Mouse (Mus musculus): ENCODE measurements at regions not wholly inside any gene's neighbourhood (a gene's known extent, or its start where the extent isn't known, plus 50 kb on each side); places are given as distances from the start of the nearest gene placed in this dataset.

DNA sequence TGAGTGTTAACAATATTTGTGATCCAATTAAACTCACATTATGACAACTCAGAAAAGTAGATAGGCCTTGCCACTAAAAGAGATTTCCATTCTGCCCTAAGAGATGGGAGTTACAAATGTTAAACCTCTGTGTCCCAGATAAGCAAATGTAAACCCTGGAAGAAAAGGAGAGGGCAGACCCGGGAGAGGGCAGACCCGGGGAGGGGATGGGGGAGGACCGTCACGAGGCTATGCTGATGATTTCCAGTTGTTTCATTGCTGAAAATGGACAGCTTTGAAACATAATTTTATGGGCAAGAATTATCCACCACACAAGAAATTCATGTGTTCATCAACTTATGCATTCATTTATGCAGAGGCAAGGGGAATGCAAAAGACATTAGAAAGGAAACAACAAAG, 159.7 kb upstream of the Cited2 start:
- no peak for DNase-seq (ENCODE audit: extremely low read depth, insufficient read length, low spot score)

- DNase-seq (ENCODE audit: extremely low read depth, insufficient read length, low spot score), result no peak
Observed at GRCm38 (mm10) chr10:17564895-17565620, 158.0 kb upstream of the Cited2 start.

GRCm38 (mm10) chr10:17566975-17567374, 156.0 kb upstream of the Cited2 start:
- no peak for DNase-seq (ENCODE audit: extremely low read depth, insufficient read length, low spot score)

DNA sequence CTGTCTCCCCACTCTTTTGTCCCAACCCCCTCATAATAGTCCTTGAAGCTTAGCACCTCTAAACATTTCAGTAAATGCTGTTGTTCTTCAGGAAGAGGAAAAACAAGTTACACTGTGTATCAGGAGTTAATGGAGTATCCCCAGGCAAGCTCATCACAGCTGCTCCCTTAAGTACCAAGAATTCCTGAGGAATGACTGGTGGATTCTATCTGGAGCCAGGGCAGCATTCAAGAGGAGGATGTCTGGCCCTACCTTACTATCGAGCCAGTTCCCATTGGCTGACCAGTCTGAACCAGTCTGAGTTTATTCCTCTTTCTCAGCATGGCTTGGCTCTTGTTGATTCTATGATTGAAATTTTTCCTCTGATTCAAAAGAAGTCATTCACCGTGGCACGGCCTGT, 155.4 kb upstream of the Cited2 start:
- no peak for DNase-seq (ENCODE audit: extremely low read depth, insufficient read length, low spot score)

DNA sequence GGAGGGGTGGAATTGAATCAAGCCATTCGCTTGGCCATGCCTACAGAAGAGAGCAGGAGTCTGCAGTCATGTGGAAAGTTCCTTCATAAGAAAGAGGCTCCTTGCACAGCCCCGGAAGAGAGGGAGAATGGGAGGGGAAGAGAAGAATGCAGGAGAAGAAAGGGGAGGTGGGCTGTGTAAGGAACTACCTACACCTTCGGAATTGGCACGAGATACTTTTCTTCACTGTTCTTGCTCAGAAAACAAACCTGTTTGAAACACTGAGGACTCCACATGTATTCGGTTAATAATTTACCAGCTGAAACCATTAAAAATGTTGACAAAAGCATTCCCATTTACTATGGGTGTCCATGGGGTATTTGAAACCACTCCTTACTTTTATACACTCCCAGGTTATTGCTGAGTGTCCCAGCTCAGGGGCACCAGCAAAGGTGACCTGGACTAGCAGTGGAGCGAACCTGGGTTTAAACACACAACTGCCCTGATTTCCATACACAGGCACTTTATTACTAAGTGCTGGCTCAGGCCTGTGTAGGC, 153.4 kb upstream of the Cited2 start:
- no peak for DNase-seq (ENCODE audit: extremely low read depth, insufficient read length, low spot score)

GRCm38 (mm10) chr10:17574894-17575293, 148.1 kb upstream of the Cited2 start:
- no peak for DNase-seq (ENCODE audit: extremely low read depth, insufficient read length, low spot score)

GRCm38 (mm10) chr10:17575448-17576332, 147.3 kb upstream of the Cited2 start:
- DNase-seq (ENCODE audit: extremely low read depth, insufficient read length, low spot score), result no peak

GRCm38 (mm10) chr10:17576333-17576750, 146.7 kb upstream of the Cited2 start:
- DNase-seq (ENCODE audit: extremely low read depth, insufficient read length, low spot score), result no peak

- DNase-seq (ENCODE audit: extremely low read depth, insufficient read length, low spot score), result peak; percentile 52
Observed at GRCm38 (mm10) chr10:17579463-17579862, 143.6 kb upstream of the Cited2 start.

DNA sequence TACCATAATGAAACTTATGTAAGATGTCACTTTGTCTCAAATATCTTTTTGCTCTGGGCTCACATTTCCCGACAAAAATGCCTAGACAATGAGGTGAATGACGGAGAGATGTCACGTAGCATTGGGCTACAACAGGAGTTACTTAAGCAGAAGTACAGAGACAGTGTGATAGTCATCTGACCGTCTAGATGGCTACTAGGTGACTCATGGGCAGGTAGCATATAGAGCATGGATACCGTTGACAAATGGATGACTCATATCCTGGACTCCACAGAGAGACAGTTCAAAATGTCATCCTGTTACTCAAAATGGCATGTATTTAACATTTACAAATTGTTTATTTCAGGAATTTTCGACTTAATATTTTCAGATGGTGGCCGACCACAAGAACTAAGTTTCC, 138.2 kb upstream of the Cited2 start:
- DNase-seq (ENCODE audit: extremely low read depth, insufficient read length, low spot score), result no peak

DNA sequence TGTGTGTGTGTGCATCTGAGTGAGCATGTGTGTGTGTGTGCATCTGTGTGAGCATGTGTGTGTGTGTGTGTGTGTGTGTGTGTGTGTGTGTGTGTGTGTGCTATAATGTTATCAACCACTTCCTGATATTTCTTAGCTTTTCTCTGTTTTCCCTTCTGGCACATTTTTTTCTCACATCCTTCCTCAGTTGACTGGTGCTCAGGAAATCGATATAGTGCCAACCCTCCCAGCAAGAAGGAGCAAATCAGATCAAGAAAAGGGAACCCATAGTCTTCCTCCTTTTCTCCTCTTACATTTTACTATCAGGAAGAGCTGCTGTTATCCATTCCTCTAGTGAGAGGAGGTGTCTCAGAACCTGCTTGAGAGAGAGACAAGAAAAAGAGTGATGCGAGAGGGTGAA, 136.1 kb upstream of the Cited2 start:
- no peak for DNase-seq (ENCODE audit: extremely low read depth, insufficient read length, low spot score)

GRCm38 (mm10) chr10:17589136-17589535, 133.9 kb upstream of the Cited2 start:
- no peak for DNase-seq (ENCODE audit: extremely low read depth, insufficient read length, low spot score)

DNA sequence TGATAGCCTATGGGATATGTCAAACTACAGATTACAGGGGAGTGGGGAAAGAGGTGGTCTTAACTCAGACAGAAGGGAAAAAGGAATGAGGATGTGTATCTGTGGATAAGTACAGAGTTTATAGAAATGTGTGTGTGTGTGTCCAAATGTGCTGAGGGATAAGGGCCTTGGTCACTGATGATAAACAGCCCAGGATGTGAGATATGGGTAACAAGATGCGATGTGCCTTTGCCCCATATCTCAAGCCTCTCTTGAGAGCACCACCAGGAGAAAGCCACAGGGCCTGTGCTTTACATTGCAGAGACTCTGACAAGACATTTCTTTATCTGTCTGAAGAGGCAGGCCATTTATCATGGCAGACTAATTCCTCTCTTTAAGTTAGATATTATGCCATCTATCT, 132.8 kb upstream of the Cited2 start:
- DNase-seq (ENCODE audit: extremely low read depth, insufficient read length, low spot score), result no peak

DNA sequence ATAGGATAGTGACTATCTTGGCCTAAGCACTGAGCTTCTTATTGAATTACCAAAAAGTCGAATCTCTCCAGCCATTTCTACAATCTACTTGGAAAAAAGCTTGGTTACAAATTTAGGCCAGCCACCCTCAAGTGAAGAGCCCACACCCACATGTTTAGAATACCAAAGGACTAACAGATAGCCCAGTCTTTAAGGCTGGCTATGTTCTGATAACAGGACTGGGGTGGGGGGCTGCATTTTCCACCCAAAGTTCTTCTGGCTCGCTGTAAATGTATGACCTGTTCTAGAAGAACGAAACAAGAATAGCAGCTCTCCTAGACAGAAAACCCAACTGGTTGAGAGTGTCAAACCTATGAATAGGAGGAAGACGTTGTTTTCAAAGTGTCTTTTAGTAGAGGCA, 130.6 kb upstream of the Cited2 start:
- no peak for DNase-seq (ENCODE audit: extremely low read depth, insufficient read length, low spot score)

GRCm38 (mm10) chr10:17596126-17596525, 126.9 kb upstream of the Cited2 start:
- no peak for DNase-seq (ENCODE audit: extremely low read depth, insufficient read length, low spot score)

- DNase-seq (ENCODE audit: extremely low read depth, insufficient read length, low spot score), result no peak
Observed at GRCm38 (mm10) chr10:17596743-17597142, 126.3 kb upstream of the Cited2 start.

DNA sequence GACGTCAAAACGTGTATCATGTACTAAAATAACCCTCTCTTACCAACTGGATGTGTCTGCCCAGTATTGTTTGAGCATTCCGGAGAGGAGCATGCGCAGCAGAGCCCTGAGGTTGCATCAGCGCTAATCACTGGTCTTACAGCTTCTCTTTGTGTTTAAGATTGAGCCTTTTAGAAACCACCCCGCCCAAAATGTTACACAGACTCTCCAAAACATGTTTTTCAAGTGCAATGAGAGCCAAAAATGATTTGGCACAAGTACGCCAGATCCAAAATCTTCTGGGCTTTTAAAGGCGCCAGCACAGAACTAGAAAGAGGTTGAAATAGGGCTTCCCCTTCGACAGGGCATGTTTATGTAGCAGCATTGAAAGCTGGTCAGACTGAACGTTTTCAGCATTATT, 123.8 kb upstream of the Cited2 start:
- DNase-seq (ENCODE audit: extremely low read depth, insufficient read length, low spot score), result no peak

DNA sequence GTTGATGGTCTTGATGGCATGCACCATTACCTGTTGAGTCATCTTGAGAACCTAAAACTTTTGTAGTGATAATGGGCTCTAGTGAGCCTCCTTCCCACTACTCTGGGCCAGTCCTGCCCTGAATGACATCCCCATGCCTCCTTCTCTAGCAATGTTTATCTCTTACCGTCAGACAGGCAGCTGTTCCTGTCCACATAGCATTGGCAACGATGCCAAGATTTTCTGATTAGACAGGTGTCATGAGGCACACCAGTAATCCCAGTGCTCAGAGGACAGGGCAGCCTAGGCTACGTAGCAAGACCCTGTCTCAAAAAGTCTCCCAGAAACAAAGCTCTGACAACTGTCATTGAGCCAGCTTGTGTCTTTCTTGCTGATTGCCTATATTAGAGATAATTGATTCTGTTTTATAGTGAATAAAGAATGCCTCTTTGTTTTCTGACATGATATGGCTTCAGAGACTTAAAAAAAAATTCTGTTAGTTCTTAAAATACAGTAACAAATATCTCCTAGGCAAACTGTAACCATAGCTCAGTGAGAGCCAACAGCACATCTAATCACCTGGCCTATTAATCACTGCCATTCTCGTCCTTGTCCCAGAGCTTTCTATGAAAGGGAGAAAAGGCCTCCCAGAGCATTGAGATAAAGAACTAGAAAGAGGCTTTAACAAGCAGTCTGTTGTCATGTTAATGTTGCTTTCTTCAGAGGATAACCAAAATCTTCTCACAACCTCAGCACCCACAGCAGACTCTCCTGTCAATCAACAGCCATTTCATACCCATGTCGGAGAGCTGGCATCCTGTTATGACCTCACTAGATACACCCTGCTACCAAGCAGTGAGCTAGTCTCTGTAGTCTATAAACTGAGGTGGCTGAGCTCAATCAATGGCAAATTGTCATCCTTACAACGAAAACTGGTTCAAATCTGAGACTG, 122.9 kb upstream of the Cited2 start:
- no peak for DNase-seq (ENCODE audit: extremely low read depth, insufficient read length, low spot score)

DNA sequence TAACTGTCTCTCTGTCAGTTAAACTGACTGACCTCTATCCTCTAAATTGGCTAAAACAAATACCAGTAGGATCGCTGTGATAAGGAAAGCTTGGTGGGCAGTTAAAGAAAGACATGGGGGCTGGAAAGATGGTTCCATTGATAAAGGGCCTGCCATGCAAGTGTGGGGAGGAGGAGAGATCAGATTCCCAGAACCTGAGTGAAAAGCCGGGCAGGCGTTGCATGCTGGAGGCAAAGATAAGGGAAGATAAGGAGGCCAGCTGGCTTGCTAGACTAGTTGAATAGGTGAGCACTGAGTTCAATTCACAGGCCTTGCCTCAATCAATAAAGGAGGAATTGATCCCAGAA, 122.3 kb upstream of the Cited2 start:
- no peak for DNase-seq (ENCODE audit: extremely low read depth, insufficient read length, low spot score)

DNA sequence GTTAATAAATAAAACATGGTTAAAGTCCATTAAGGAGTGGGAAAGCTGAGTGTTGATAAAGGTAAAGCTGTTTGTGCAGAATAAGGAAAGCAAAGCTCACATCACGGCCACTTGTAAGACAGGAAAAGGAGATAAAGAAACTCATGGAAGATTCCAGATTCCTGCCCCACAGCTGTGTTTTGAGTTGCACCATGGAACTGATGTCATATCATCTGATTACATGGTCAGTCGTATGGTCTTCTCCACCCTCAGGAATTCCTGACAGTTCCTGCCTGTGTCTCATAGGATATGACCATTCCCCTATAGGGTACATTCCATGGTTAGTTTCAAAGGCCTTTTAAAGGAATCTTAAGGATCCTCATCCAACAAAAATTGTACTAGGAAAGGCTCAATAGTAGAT, 120.6 kb upstream of the Cited2 start:
- DNase-seq (ENCODE audit: extremely low read depth, insufficient read length, low spot score), result no peak

DNA sequence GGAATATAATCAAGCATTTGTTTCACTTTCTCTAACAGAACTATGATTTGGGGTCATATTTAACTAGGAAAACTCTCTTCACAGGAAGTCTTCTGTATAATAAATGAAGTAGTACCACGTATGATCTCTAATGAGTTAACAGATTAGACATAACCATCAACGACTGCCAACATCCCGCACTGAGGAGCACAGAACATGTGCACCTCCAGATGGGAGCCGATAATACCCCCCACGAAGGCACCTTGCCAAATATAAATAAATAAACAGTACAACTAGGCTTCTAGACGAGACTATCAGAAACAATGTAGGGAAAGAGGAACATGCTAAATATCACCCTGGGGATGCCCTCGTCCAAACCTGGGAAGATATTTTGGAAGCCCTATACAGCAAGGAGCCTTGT, 114.8 kb upstream of the Cited2 start:
- DNase-seq (ENCODE audit: extremely low read depth, insufficient read length, low spot score), result no peak

All from 3134 (cell line).